Mouse (Mus musculus) stomach, postnatal 0 days (tissue): Measurements from ENCODE around the gene Dapl1.

Source experiments
- CTCF ChIP-seq: IDR thresholded peaks from 2 replicates; pipeline ENCODE4 v1.5.1; 2016; ENCODE audit warnings: antibody characterized with exemption, low read depth, mild to moderate bottlenecking, moderate library complexity
- EP300 ChIP-seq: optimal IDR thresholded peaks from 2 replicates; pipeline ENCODE3; 2016; ENCODE audit warnings: antibody characterized with exemption

- no peak for TF ChIP-seq CTCF
- no peak for TF ChIP-seq EP300
Observed at GRCm38 (mm10) chr2:59484438-59484837, at the start of gene Dapl1.
